Mouse (Mus musculus) layer of hippocampus, adult 9-10 months (tissue): ENCODE measurements at regions not wholly inside any gene's neighbourhood (a gene's known extent, or its start where the extent isn't known, plus 50 kb on each side); places are given as distances from the start of the nearest gene placed in this dataset.
"Not testable (repeated sequence)": the region's sequence is repeated elsewhere in the genome, so short reads cannot be mapped to it uniquely, and the experiment has no call there.

Experiments
- DNase-seq: peaks from one replicate; pipeline ENCODE4 v3.0.0; 2022; ENCODE audit warnings: low spot score

- not testable (repeated sequence) for DNase-seq
These were observed 76.1 kb downstream of the Gpr85 start for GRCm38 (mm10) chr6:13763636-13764035.

- no peak for DNase-seq
These were observed 80.3 kb downstream of the Gpr85 start for GRCm38 (mm10) chr6:13759431-13759830.

- no peak for DNase-seq
These were observed 80.8 kb downstream of the Gpr85 start for GRCm38 (mm10) chr6:13758946-13759345.

- DNase-seq: no peak
These were observed 71.3 kb upstream of the Bmt2 start for GRCm38 (mm10) chr6:13748931-13749638.

DNA sequence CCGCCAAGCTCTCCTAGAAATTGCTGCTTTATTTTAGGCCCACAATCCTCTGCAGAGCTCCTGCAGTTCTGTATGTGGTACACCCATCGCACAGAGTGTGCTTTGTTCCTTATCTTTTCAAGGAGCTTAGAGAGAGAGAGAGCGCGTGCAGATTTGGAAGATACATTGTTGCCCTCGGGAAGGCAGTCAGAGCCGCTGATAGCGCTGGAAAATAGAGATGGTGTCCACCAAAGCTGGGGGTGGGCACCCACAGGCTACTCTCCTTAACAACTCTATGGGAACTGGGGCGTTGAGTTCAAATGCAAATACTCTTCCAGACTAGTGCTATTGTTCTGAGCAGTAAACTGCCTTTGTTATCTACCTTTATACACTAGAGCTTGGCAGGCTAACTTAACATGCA, 70.2 kb upstream of the Bmt2 start:
- no peak for DNase-seq

- DNase-seq: peak; percentile 5
These were observed 69.1 kb upstream of the Bmt2 start for GRCm38 (mm10) chr6:13746577-13747482.
